8 mouse cellular contexts compared by ENCODE assay signal in genomic region chr11:55405601-55406469, GRCm38 (mm10). TPM values are rescaled to one million over a fixed set of nuclear protein-coding genes. Genes with fewer than 3 reads are reported as not detected.
DNase-seq lines count a peak whose midpoint lies in the region; ATAC-seq lines count a peak whose summit lies in the region.

No protein-coding gene starts in this region.

- ATAC-seq in hindbrain, embryonic 13.5 days (ENCODE audit: low FRiP score): no peak
- ATAC-seq in hindbrain, embryonic 16.5 days: no peak
- ATAC-seq in embryonic facial prominence, embryonic 11.5 days (replicated peaks; ENCODE audit: insufficient number of reproducible peaks, low FRiP score, low TSS enrichment, low read depth): no peak

- no peak overlapping the region for H3K4me3 ChIP-seq in hindbrain, embryonic 13.5 days
- H3K4me3 ChIP-seq in hindbrain, embryonic 16.5 days (ENCODE audit: low read length): no peak overlapping the region
- no peak overlapping the region for H3K4me3 ChIP-seq in embryonic facial prominence, embryonic 11.5 days (ENCODE audit: low read depth, low read length)

- H3K9ac ChIP-seq in hindbrain, embryonic 13.5 days: no peak overlapping the region
- no peak overlapping the region for H3K9ac ChIP-seq in hindbrain, embryonic 16.5 days (ENCODE audit: low read depth, low read length)
- no peak overlapping the region for H3K9ac ChIP-seq in embryonic facial prominence, embryonic 11.5 days (replicated peaks; ENCODE audit: low read length)

- H3K36me3 ChIP-seq in hindbrain, embryonic 13.5 days: peaks cover 54% of the 10 kb centered on the region
- no peaks in the 10 kb centered on the region for H3K36me3 ChIP-seq in hindbrain, embryonic 16.5 days (ENCODE audit: control insufficient read depth, insufficient read depth, low read length)
- peaks cover 3% of the 10 kb centered on the region for H3K36me3 ChIP-seq in embryonic facial prominence, embryonic 11.5 days (replicated peaks; ENCODE audit: control insufficient read depth, insufficient read depth, low read depth, low read length)

- no peak for DNase-seq in embryonic facial prominence, embryonic 11.5 days (ENCODE audit: low spot score)
- DNase-seq in kidney, adult 18-20 months: peak; percentile 57
- peak; percentile 37 for DNase-seq in lung, postnatal 14 days
- DNase-seq in left cerebral cortex, adult 18-20 months (ENCODE audit: low spot score in 2 of 2): no peak
- no peak for DNase-seq in left cerebral cortex, adult 8-10 months (ENCODE audit: low spot score in 2 of 2)
- no peak for DNase-seq in layer of hippocampus, adult 18-20 months (ENCODE audit: low spot score in 2 of 2)

- peak overlapping the region; percentile 19; the same call in 1 of the 2 replicates for H3K27ac ChIP-seq in hindbrain, embryonic 13.5 days
- no peak overlapping the region for H3K27ac ChIP-seq in hindbrain, embryonic 16.5 days (ENCODE audit: low read depth, low read length)
- peak overlapping the region; percentile 44; the same call in 1 of the 2 replicates for H3K27ac ChIP-seq in embryonic facial prominence, embryonic 11.5 days (replicated peaks; ENCODE audit: low read depth, low read length)

- 80% methylated on average over 8 of the region's 8 CpGs for WGBS in hindbrain, embryonic 13.5 days
- 75% methylated on average over 8 of the region's 8 CpGs for whole genome bisulfite sequencing in hindbrain, embryonic 16.5 days
- WGBS in embryonic facial prominence, embryonic 11.5 days: 61% methylated on average over 8 of the region's 8 CpGs

- no peak overlapping the region for H3K4me2 ChIP-seq in hindbrain, embryonic 13.5 days
- H3K4me2 ChIP-seq in hindbrain, embryonic 16.5 days (ENCODE audit: low read length): no peak overlapping the region
- H3K4me2 ChIP-seq in embryonic facial prominence, embryonic 11.5 days (ENCODE audit: low read depth, low read length): no peak overlapping the region

- H3K27me3 ChIP-seq in hindbrain, embryonic 13.5 days: no peaks in the 10 kb centered on the region
- no peaks in the 10 kb centered on the region for H3K27me3 ChIP-seq in hindbrain, embryonic 16.5 days (replicated peaks; ENCODE audit: control insufficient read depth, insufficient read depth, low read length)
- no peaks in the 10 kb centered on the region for H3K27me3 ChIP-seq in embryonic facial prominence, embryonic 11.5 days (ENCODE audit: control insufficient read depth, insufficient read depth, low read length)

- H3K9me3 ChIP-seq in hindbrain, embryonic 13.5 days: no peaks in the 10 kb centered on the region
- no peaks in the 10 kb centered on the region for H3K9me3 ChIP-seq in hindbrain, embryonic 16.5 days (ENCODE audit: control insufficient read depth, low read length)
- H3K9me3 ChIP-seq in embryonic facial prominence, embryonic 11.5 days (replicated peaks; ENCODE audit: control insufficient read depth, low read length): no peaks in the 10 kb centered on the region

- H3K4me1 ChIP-seq in hindbrain, embryonic 13.5 days (replicated peaks): no peaks in the 10 kb centered on the region
- no peaks in the 10 kb centered on the region for H3K4me1 ChIP-seq in hindbrain, embryonic 16.5 days (ENCODE audit: control insufficient read depth, insufficient read depth, low read depth, low read length)
- H3K4me1 ChIP-seq in embryonic facial prominence, embryonic 11.5 days (ENCODE audit: control insufficient read depth, insufficient read depth, low read length): no peaks in the 10 kb centered on the region

RNA-seq across cellular contexts. Expression of gene Sparc, which starts 17.1 kb away (rescaled TPM):
- polyA plus RNA-seq in hindbrain, embryonic 13.5 days (2015; fragmentation: Nextera tagmentation; extraction: Ambion mirVana): 579 and 581 TPM in 2 replicates
- polyA plus RNA-seq in hindbrain, embryonic 16.5 days (2015; fragmentation: Nextera tagmentation; extraction: Ambion mirVana): 616 and 724 TPM in 2 replicates
- polyA plus RNA-seq in embryonic facial prominence, embryonic 11.5 days (2014; fragmentation: Nextera tagmentation; extraction: Ambion mirVana): 423 and 462 TPM in 2 replicates
- 100 to 1,000 TPM; 174 to 202 TPM for total RNA-seq in left cerebral cortex, adult 18-20 months (2021)
- 100 to 1,000 TPM; 217 to 328 (median 260) TPM for total RNA-seq in left cerebral cortex, adult 8-10 months (2022)
- total RNA-seq in layer of hippocampus, adult 18-20 months (2021): 100 to 1,000 TPM; 251 to 284 TPM

RNA-seq across cellular contexts. Expression of gene Atox1, which starts 55.2 kb away (rescaled TPM):
- 302 and 316 TPM in 2 replicates for polyA plus RNA-seq in hindbrain, embryonic 13.5 days (2015; fragmentation: Nextera tagmentation; extraction: Ambion mirVana)
- polyA plus RNA-seq in hindbrain, embryonic 16.5 days (2015; fragmentation: Nextera tagmentation; extraction: Ambion mirVana): 251 and 264 TPM in 2 replicates
- polyA plus RNA-seq in embryonic facial prominence, embryonic 11.5 days (2014; fragmentation: Nextera tagmentation; extraction: Ambion mirVana): 243 and 262 TPM in 2 replicates
- 100 to 1,000 TPM in 1 of 2 experiments, 10 to 100 TPM in 1; 84.3 to 103 TPM for total RNA-seq in left cerebral cortex, adult 18-20 months (2021)
- 100 to 1,000 TPM in 3 of 4 experiments, 10 to 100 TPM in 1; 98.2 to 107 (median 104) TPM for total RNA-seq in left cerebral cortex, adult 8-10 months (2022)
- 10 to 100 TPM; 93.8 to 94.5 TPM for total RNA-seq in layer of hippocampus, adult 18-20 months (2021)

Comparison
In these comparisons a context has a peak if more than half of its experiments do, and no peak if none do; other contexts are left out.
1. DNase-seq: peak in kidney, adult 18-20 months (single experiment) and lung, postnatal 14 days (single experiment); none in embryonic facial prominence, embryonic 11.5 days (single experiment), left cerebral cortex, adult 18-20 months (0 of 2), left cerebral cortex, adult 8-10 months (0 of 2) and layer of hippocampus, adult 18-20 months (0 of 2).